Mouse (Mus musculus): ENCODE measurements around the gene Cmss1. TPM values are rescaled to one million over a fixed set of nuclear protein-coding genes. Genes with fewer than 3 reads are reported as not detected.

The Cmss1 gene
- polyA plus RNA-seq, 1 experiment = 26.5 TPM

DNA sequence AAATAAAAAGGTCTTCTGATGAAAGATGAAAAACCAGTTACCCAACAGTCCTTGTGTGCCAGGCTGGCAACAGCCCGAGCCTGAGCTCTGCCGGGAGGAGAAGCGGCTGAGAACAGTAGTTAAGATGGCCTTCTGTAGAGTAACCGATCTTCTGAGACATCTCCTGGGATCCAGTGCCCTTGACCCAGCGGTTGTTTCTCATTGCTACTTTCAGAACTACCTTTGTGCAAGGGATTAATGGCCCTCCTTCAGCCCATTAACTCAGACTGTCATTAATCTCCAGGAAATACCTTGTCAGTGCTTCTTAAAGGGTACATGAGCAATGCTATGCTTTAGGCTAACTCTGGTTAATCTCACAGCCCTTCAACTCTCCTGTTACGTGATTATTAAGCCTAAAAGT lies 240.5 kb downstream of the Cmss1 start:
- Histone ChIP-seq H3K36me3 (ENCODE audit: control insufficient read depth, insufficient read depth) (no peaks in the 10 kb centered on the region), H3K4me3 (no peak overlapping the region), H3K79me2 (ENCODE audit: control insufficient read depth, insufficient read depth) (no peaks in the 10 kb centered on the region), H3K4me2 (ENCODE audit: low read depth) (no peak overlapping the region), H3ac (ENCODE audit: control insufficient read depth, insufficient read length) (no peak overlapping the region), H3K27me3 (ENCODE audit: control insufficient read depth, insufficient read depth, insufficient read length) (no peaks in the 10 kb centered on the region)
- TF ChIP-seq REST (IDR thresholded peaks at IDR 0.05; ENCODE audit: insufficient read depth, insufficient read length) (no peak), CEBPB (IDR thresholded peaks at IDR 0.05; ENCODE audit: insufficient read depth, poor library complexity, severe bottlenecking) (no peak)

DNA sequence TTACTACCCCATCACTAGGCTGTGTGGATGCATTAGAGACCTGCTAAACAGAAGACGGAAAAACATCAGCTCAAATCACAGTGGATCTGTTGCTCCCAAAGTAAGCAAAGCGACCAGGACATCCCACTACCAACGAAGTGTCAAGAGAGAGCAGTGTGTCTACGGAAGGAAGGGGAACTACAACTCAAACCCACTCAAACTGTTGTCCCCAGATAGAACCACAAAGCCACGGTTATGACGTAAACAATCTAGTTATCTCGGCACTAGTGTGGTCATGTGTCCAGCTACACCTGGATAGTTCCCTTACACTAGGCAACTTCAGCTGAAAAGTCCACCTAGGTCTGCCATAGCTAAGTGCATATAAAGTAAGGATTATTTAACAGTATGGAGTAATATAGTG lies 242.2 kb downstream of the Cmss1 start:
- no peak overlapping the region for H3K4me3 ChIP-seq
- TF ChIP-seq USF1 (IDR thresholded peaks at IDR 0.05; ENCODE audit: low read depth) = no peak
- no peak for TF ChIP-seq TCF12 (IDR thresholded peaks at IDR 0.05; ENCODE audit: insufficient read depth, poor library complexity, severe bottlenecking)
- TF ChIP-seq MAX (IDR thresholded peaks at IDR 0.05; ENCODE audit: low read depth) = no peak
- no peak for TF ChIP-seq REST (IDR thresholded peaks at IDR 0.05; ENCODE audit: insufficient read depth, insufficient read length)
- no peak for TF ChIP-seq TCF3 (IDR thresholded peaks at IDR 0.05; ENCODE audit: insufficient read length, low read depth)
- no peak for TF ChIP-seq MYOD1 (IDR thresholded peaks at IDR 0.05; ENCODE audit: control insufficient read depth in 1 of 3, insufficient read length in 2 of 3, low read depth in 2 of 3)
- TF ChIP-seq E2F4 (IDR thresholded peaks at IDR 0.05; ENCODE audit: insufficient read depth) = no peak
- TF ChIP-seq POLR2A (IDR thresholded peaks at IDR 0.05; ENCODE audit: insufficient read length, low read depth) = no peak
- TF ChIP-seq SRF (IDR thresholded peaks at IDR 0.05; ENCODE audit: control insufficient read depth, insufficient read length, low read depth) = no peak
- TF ChIP-seq CEBPB (IDR thresholded peaks at IDR 0.05; ENCODE audit: insufficient read depth, poor library complexity, severe bottlenecking) = no peak
- TF ChIP-seq POLR2AphosphoS2 (IDR thresholded peaks at IDR 0.05; ENCODE audit: insufficient read length, low read depth) = no peak
- TF ChIP-seq MYOG (IDR thresholded peaks at IDR 0.05; ENCODE audit: control insufficient read depth in 1 of 3, insufficient read depth in 1 of 3, insufficient read length in 2 of 3, low read depth in 2 of 3) = no peak
- no peak overlapping the region for H3K4me2 ChIP-seq (ENCODE audit: low read depth)
- H3K27me3 ChIP-seq (ENCODE audit: control insufficient read depth, insufficient read depth, insufficient read length) = no peaks in the 10 kb centered on the region
- no peaks in the 10 kb centered on the region for H3K79me2 ChIP-seq (ENCODE audit: control insufficient read depth, insufficient read depth)
- no peaks in the 10 kb centered on the region for H3K36me3 ChIP-seq (ENCODE audit: control insufficient read depth, insufficient read depth)
- no peak overlapping the region for H3ac ChIP-seq (ENCODE audit: control insufficient read depth, insufficient read length)

DNA sequence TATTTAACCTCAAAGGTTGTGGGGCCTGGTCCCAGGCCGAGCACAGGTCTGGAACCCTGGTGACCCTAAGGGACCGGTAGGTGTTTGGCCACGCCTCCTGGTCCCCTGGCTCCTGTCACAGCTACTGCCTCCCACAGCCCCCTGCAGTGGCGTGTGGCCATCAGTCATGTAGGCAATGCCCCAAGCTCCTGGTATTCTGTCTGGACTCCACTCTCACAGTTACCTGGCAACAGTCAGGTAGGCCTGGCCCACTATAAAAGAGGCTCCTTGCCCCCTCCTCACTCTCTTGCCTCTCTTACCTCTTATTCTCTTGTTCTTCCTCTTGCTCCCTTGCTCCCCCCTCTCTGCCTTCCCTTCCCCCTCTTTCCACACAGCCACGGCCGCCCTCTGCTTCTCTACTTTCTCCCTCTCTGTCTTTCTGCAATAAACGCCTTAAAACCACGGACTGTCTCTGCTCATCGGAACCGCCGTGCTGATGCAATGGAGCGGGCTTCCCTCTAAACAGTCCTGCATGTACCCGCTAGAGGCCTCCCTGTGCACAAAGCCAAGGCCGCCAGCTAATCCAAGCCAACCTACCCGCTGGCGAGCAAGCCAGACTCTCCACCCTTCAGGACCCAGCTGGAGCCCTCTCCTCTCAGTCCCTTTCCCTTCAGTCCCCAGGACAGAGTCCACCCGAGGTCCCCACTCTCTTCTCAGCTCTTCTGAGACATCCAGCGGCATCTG lies 243.8 kb downstream of the Cmss1 start:
- no peaks in the 10 kb centered on the region for H3K36me3 ChIP-seq (ENCODE audit: control insufficient read depth, insufficient read depth)
- H3K4me3 ChIP-seq = no peak overlapping the region
- TF ChIP-seq USF1 (IDR thresholded peaks at IDR 0.05; ENCODE audit: low read depth) (no peak), SRF (IDR thresholded peaks at IDR 0.05; ENCODE audit: control insufficient read depth, insufficient read length, low read depth) (no peak), TCF3 (IDR thresholded peaks at IDR 0.05; ENCODE audit: insufficient read length, low read depth) (no peak), MYOD1 (IDR thresholded peaks at IDR 0.05; ENCODE audit: control insufficient read depth in 1 of 3, insufficient read length in 2 of 3, low read depth in 2 of 3) (no peak), E2F4 (IDR thresholded peaks at IDR 0.05; ENCODE audit: insufficient read depth) (no peak), POLR2A (IDR thresholded peaks at IDR 0.05; ENCODE audit: insufficient read length, low read depth) (no peak), MAX (IDR thresholded peaks at IDR 0.05; ENCODE audit: low read depth) (no peak), TCF12 (IDR thresholded peaks at IDR 0.05; ENCODE audit: insufficient read depth, poor library complexity, severe bottlenecking) (no peak), REST (IDR thresholded peaks at IDR 0.05; ENCODE audit: insufficient read depth, insufficient read length) (no peak), MYOG (IDR thresholded peaks at IDR 0.05; ENCODE audit: control insufficient read depth in 1 of 3, insufficient read depth in 1 of 3, insufficient read length in 2 of 3, low read depth in 2 of 3) (no peak), CEBPB (IDR thresholded peaks at IDR 0.05; ENCODE audit: insufficient read depth, poor library complexity, severe bottlenecking) (no peak), POLR2AphosphoS2 (IDR thresholded peaks at IDR 0.05; ENCODE audit: insufficient read length, low read depth) (no peak)
- no peaks in the 10 kb centered on the region for H3K27me3 ChIP-seq (ENCODE audit: control insufficient read depth, insufficient read depth, insufficient read length)
- H3K79me2 ChIP-seq (ENCODE audit: control insufficient read depth, insufficient read depth) = no peaks in the 10 kb centered on the region
- H3K4me2 ChIP-seq (ENCODE audit: low read depth) = no peak overlapping the region
- H3ac ChIP-seq (ENCODE audit: control insufficient read depth, insufficient read length) = no peak overlapping the region

DNA sequence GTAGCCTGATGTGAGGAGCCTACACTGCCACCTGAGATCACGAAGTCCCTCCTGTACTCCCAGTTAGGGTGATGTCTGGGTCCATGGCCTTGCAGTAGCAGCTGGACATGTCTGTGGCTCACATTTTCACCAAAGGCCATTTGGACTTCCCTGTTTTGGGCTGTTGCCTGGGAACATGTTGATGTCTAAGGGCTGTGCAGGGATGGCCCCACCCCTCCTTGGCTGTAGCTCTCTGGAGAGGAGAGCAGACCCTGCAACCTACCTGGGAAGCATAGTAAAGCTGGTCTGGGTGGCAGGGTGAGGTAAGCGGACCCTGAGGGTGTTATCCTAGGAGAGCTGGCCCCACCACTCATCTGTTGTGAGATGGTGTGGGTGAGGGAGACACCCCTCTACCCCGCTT lies 245.9 kb downstream of the Cmss1 start:
- no peaks in the 10 kb centered on the region for H3K79me2 ChIP-seq (ENCODE audit: control insufficient read depth, insufficient read depth)
- H3K4me3 ChIP-seq = no peak overlapping the region
- H3K27me3 ChIP-seq (ENCODE audit: control insufficient read depth, insufficient read depth, insufficient read length) = no peaks in the 10 kb centered on the region
- no peaks in the 10 kb centered on the region for H3K36me3 ChIP-seq (ENCODE audit: control insufficient read depth, insufficient read depth)
- H3ac ChIP-seq (ENCODE audit: control insufficient read depth, insufficient read length) = no peak overlapping the region
- H3K4me2 ChIP-seq (ENCODE audit: low read depth) = no peak overlapping the region
- TF ChIP-seq MYOD1 (IDR thresholded peaks at IDR 0.05; ENCODE audit: control insufficient read depth in 1 of 3, insufficient read length in 2 of 3, low read depth in 2 of 3) (no peak), CEBPB (IDR thresholded peaks at IDR 0.05; ENCODE audit: insufficient read depth, poor library complexity, severe bottlenecking) (no peak), POLR2AphosphoS2 (IDR thresholded peaks at IDR 0.05; ENCODE audit: insufficient read length, low read depth) (no peak), TCF12 (IDR thresholded peaks at IDR 0.05; ENCODE audit: insufficient read depth, poor library complexity, severe bottlenecking) (no peak), TCF3 (IDR thresholded peaks at IDR 0.05; ENCODE audit: insufficient read length, low read depth) (no peak), POLR2A (IDR thresholded peaks at IDR 0.05; ENCODE audit: insufficient read length, low read depth) (no peak)

DNA sequence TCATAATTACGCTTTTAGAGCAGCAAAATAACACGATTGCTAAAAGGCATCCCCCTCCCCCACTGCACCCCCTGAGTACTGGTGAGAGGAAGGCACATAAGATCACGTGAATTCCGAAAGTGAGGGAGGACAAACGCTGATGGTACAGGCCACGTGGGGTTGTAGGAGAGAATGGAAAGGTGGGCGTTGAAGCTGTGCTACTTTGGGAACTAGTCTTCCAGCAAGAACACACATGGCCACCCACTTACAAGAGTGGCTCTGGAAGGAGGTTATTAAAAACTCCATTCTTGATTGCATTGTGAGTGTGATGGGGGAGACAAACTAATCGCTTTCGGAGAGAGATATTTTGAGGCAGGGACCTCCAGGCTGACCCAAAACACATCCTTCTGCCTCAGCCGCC lies 247.4 kb downstream of the Cmss1 start:
- Histone ChIP-seq H3K27me3 (ENCODE audit: control insufficient read depth, insufficient read depth, insufficient read length) (no peaks in the 10 kb centered on the region), H3K36me3 (ENCODE audit: control insufficient read depth, insufficient read depth) (no peaks in the 10 kb centered on the region), H3K4me3 (no peak overlapping the region), H3K79me2 (ENCODE audit: control insufficient read depth, insufficient read depth) (no peaks in the 10 kb centered on the region), H3K4me2 (ENCODE audit: low read depth) (no peak overlapping the region), H3ac (ENCODE audit: control insufficient read depth, insufficient read length) (no peak overlapping the region)
- no peak for TF ChIP-seq MAX (IDR thresholded peaks at IDR 0.05; ENCODE audit: low read depth)

Measured in myocyte (in vitro differentiated cells).